Mouse (Mus musculus) limb, embryonic 10.5 days (tissue): Measurements from ENCODE around the gene Dclk2. TPM values are rescaled to one million over a fixed set of nuclear protein-coding genes. Genes with fewer than 3 reads are reported as not detected.

Source experiments
- DNase-seq: peaks from one replicate; pipeline ENCODE4 v3.0.0-alpha.2; 2017; ENCODE audit warnings: low spot score
- H3K27ac ChIP-seq: fragments of 300-500 bp; sonication (generic); 2 replicates; pipeline ENCODE4 v1.5.1; 2016; ENCODE audit warnings: mild to moderate bottlenecking
- H3K27me3 ChIP-seq: fragments of 300-500 bp; sonication (generic); 2 replicates; pipeline ENCODE4 v1.6.1; 2016; ENCODE audit warnings: low read depth, mild to moderate bottlenecking; ENCODE audit not compliant: poor library complexity, severe bottlenecking
- H3K36me3 ChIP-seq: fragments of 300-500 bp; sonication (generic); 2 replicates; pipeline ENCODE4 v1.6.1; 2016; ENCODE audit warnings: mild to moderate bottlenecking, moderate library complexity
- H3K4me1 ChIP-seq: fragments of 300-500 bp; sonication (generic); 2 replicates; pipeline ENCODE4 v1.6.1; 2016
- H3K4me3 ChIP-seq: fragments of 300-500 bp; sonication (generic); 2 replicates; pipeline ENCODE4 v1.5.1; 2016; ENCODE audit warnings: mild to moderate bottlenecking, moderate library complexity
- H3K9me3 ChIP-seq: fragments of 300-500 bp; sonication (generic); replicated peaks from 2 replicates; pipeline ENCODE4 v1.6.1; 2016; ENCODE audit warnings: mild to moderate bottlenecking
- WGBS: fragments of 180-500 bp; shearing (Covaris S2); methylation state at CpG from one replicate; pipeline ENCODE4 v1.1.7; 2016; 5-methylcytosine and 5-hydroxymethylcytosine counted together
- polyA plus RNA-seq: library from polyadenylated mRNA; unstranded; fragments of >200 nt; fragmentation: Nextera tagmentation; extraction: Ambion mirVana; gene quantifications from 2 replicates; pipeline ENCODE4 v1.2.1, GENCODE M21; 2016

The Dclk2 gene
- polyA plus RNA-seq, 1 experiment from 2014 or later, result 4.5 TPM

DNA sequence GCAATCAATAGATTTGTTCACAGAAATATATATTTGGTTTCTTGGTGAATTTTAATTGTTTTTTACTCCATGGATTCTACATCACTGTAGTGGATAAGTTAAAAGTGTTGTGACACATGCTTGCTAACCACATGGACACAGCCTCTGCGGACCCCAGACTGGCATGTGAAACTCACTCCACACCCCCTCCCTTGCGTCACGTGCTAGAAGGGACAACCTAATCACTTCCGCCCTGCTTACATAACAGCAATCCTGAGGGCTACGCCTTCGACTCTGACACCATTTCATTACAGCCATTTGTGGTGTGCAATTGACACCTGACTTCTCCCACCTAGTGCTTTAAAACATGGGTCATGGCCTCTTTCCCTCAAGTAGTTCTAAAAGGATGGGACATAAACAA is 36.7 kb downstream of the Dclk2 start:
- no peak overlapping the region for H3K27ac ChIP-seq
- WGBS, result 72% methylated on average over 6 of the region's 6 CpGs
- no peaks in the 10 kb centered on the region for H3K27me3 ChIP-seq
- no peak for DNase-seq
- H3K4me1 ChIP-seq, result no peaks in the 10 kb centered on the region
- H3K9me3 ChIP-seq, result no peaks in the 10 kb centered on the region
- H3K4me3 ChIP-seq, result no peak overlapping the region
- H3K36me3 ChIP-seq, result no peaks in the 10 kb centered on the region

DNA sequence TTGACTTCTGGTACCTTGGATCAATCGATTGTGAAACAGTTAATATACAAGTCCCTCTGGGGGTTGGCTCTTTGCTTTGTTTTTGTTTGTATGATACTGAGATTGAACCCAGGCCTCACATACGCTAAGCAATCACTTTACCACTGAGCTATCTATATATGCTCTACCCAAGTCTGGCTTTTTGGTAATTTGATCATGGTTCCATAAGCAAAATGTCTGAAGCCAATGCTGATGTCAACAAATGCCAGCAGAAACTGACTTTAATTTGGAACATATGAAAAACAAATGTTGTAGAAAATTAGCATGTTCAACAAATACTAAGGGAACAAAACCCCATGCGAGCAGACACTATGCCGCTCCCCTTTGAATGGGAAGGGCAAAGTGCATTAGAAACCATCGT is 44.7 kb downstream of the Dclk2 start:
- H3K4me3 ChIP-seq, result no peak overlapping the region
- no peaks in the 10 kb centered on the region for H3K27me3 ChIP-seq
- DNase-seq, result no peak
- no peaks in the 10 kb centered on the region for H3K36me3 ChIP-seq
- H3K4me1 ChIP-seq, result no peaks in the 10 kb centered on the region
- no peaks in the 10 kb centered on the region for H3K9me3 ChIP-seq
- 88% methylated on average over 5 of the region's 5 CpGs for WGBS
- H3K27ac ChIP-seq, result no peak overlapping the region

DNA sequence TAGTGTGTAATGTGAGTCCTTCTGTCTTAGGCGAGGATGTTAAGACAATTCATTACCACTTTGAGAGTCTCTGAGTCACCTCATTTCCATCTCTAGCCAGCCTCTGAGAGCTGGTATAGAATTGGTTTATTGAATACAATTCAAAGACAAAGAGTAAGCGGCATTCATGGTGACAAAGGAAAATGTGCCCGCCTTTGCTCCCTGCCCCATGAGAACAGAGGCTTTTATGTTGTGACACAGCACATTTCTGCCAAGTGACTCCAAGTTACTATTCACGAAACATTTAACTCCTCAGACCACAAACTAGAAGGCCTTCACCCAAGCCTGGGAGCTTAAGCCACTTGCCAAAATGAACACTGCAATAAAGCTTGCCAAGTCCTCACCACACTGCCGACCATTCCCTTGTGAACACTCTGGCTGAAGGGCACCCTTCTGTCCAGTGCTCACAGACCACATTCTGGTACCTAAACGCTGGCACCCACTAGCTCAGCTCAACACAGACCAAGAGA is 47.5 kb downstream of the Dclk2 start:
- no peaks in the 10 kb centered on the region for H3K9me3 ChIP-seq
- H3K27ac ChIP-seq, result no peak overlapping the region
- DNase-seq, result no peak
- H3K27me3 ChIP-seq, result no peaks in the 10 kb centered on the region
- peaks cover 6% of the 10 kb centered on the region for H3K4me1 ChIP-seq
- 87% methylated on average over 6 of the region's 6 CpGs for WGBS
- H3K36me3 ChIP-seq, result no peaks in the 10 kb centered on the region
- H3K4me3 ChIP-seq, result no peak overlapping the region

DNA sequence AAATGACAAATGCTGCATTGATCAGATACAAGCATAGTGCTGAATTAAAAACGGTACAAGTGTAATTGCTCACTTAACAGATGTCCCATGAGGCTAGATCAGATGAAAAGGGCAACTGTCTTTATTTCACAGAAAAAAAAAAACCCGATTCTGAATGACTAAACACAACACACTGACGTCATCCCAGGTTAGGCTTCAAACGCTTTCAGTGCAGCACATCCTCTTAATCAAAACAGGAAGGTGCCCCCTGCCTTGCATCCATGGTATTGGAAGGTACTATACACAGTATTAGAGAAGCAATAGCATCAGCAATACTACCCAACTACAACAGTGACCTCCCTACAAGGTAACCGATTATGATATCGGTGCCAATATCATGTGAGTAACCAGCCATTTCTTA is 49.7 kb downstream of the Dclk2 start:
- WGBS, result 91% methylated on average over 6 of the region's 6 CpGs
- DNase-seq, result no peak
- Histone ChIP-seq H3K4me3 (no peak overlapping the region), H3K27ac (no peak overlapping the region), H3K27me3 (no peaks in the 10 kb centered on the region), H3K4me1 (peaks cover 6% of the 10 kb centered on the region), H3K36me3 (no peaks in the 10 kb centered on the region), H3K9me3 (no peaks in the 10 kb centered on the region)

DNA sequence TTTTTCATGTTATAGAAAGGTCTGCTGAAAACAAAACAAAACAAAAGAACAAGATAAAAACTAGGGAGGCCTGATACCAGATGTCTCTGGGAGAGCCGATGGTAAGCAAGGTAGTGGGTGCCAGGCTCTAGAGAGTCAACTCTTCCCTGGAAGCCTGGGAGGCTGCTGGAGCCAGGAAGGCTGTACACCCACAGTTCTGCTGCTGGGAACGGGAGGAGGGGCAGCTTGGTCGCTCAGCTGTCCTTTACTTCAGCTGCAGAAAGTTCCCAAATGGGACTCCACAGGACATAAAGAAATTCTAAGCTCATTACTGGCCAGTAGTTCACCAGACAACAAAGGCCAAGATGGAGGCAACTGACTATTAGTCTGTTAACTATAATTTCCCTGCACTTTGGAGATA is 50.2 kb downstream of the Dclk2 start:
- DNase-seq, result no peak
- H3K36me3 ChIP-seq, result no peaks in the 10 kb centered on the region
- no peak overlapping the region for H3K27ac ChIP-seq
- 64% methylated on average over 3 of the region's 3 CpGs for WGBS
- H3K9me3 ChIP-seq, result no peaks in the 10 kb centered on the region
- H3K27me3 ChIP-seq, result no peaks in the 10 kb centered on the region
- H3K4me1 ChIP-seq, result peaks cover 6% of the 10 kb centered on the region
- no peak overlapping the region for H3K4me3 ChIP-seq

DNA sequence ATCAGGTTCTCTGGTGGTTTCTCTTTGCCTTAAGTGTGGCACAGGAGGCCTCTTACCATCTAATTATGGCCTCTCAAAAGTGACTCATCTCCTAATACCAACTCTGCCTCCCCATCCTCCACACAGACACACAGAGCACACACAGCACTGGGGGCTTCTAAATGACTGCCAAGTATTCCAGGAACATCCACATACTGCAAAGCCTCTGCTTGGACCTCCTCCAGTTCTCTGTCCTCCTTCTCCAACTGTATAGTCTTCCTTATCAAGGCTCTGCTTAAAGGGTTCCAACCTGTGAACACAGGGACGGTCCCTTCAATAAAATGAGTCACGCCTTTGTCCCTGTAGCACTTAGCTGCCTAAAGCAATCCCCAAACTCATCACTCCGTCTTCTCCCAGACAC is 51.9 kb downstream of the Dclk2 start:
- Histone ChIP-seq H3K9me3 (no peaks in the 10 kb centered on the region), H3K4me1 (peaks cover 6% of the 10 kb centered on the region), H3K4me3 (no peak overlapping the region), H3K36me3 (no peaks in the 10 kb centered on the region), H3K27me3 (no peaks in the 10 kb centered on the region), H3K27ac (no peak overlapping the region)
- WGBS, result 87% methylated on average over 3 of the region's 3 CpGs
- DNase-seq, result no peak

DNA sequence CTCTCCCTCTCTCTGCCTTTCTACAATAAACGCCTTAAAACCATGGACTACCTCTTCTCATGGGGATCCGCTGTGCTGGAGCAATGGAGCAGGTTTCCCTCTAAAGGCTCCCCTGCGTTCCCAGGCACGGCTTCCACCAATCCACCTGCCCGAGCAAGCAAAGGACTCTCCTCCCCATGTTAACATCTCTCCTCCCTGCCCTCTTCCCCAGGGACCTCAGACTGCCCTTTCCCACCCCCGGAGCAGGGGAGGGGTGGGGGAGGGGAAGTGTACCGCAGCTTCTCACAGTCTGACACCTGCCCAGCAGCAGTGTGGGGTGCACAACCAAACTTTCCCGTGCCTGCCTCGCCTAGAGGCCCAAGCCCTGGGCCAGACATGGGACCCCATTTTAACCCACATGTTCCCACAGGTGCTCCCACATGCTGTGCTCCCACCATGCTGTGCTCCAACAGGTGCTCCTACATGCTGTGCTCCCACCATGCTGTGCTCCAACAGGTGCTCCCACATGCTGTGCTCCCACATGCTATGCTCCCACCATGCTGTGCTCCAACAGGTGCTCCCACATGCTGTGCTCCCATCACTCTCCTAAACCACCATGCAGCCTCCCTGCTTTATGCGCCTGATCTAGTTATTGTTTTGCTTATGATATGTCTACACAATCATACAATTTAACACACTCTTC is 57.2 kb downstream of the Dclk2 start:
- H3K36me3 ChIP-seq, result no peaks in the 10 kb centered on the region
- peak; percentile 42 for DNase-seq
- 28% methylated on average over 10 of the region's 10 CpGs for WGBS
- H3K9me3 ChIP-seq, result no peaks in the 10 kb centered on the region
- peaks cover 41% of the 10 kb centered on the region for H3K4me1 ChIP-seq
- H3K27ac ChIP-seq, result peak overlapping the region; percentile 42
- H3K27me3 ChIP-seq, result no peaks in the 10 kb centered on the region
- peak overlapping the region; percentile 36 for H3K4me3 ChIP-seq

DNA sequence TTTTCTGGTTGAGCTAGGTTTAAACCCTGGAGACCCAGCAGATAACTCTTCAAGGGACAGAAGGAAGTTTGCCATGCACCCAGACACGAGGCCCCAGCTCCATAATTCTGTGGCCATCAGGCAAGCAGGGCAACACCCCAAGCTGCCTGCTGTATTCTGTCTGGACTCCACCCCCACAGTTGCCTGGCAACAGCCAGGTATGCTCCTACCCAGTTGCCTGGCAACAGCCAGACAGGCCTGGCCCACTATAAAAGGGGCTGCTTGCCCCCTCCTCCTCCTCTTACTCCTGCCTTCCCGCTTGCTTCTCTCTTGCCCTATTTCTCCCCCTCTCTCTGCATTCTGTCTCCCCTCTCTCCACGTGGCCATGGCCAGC is 57.7 kb downstream of the Dclk2 start:
- Histone ChIP-seq H3K9me3 (no peaks in the 10 kb centered on the region), H3K27me3 (no peaks in the 10 kb centered on the region), H3K36me3 (no peaks in the 10 kb centered on the region), H3K4me3 (peak overlapping the region; percentile 36), H3K27ac (peak overlapping the region; percentile 42), H3K4me1 (peaks cover 41% of the 10 kb centered on the region)
- peak; percentile 66 for DNase-seq
- WGBS, result 7% methylated on average over 3 of the region's 3 CpGs

DNA sequence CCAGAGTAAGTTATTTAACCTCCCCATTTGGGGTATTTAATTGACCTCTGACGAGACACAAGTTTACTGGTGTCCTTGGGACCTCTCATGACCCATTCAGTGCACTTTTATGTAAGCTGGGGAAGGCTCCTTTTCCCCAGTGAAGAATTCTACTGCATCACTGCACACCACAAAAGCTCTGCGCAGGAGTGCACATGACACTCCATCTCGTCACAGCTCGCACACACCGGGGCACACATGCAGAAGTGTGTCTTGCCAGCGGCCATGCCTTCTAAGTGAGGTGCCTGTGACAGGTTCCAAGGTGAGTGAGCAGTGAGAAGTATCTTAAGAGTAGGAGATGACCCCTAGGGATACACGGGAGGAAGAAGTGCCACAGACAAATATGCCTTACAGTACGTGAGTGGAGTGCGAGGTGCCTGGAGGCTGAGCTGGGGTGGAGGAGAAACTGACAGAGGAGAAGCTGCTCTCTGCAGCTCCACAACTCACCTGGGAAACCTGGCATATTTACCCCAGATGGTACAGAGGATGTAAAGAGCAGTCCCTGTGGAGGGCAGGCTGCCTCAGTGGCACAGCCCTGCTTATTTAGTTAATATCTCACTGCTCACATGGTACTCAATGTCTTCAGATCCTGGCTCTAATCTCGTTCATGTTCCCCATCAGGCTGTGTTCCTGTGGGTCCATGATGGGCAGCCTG is 58.3 kb downstream of the Dclk2 start:
- H3K27ac ChIP-seq, result peak overlapping the region; percentile 42; the same call in 1 of the 2 replicates
- H3K4me3 ChIP-seq, result 0 out of 2 replicates have a peak overlapping the region, but pooled peaks have one; percentile 36
- H3K36me3 ChIP-seq, result no peaks in the 10 kb centered on the region
- DNase-seq, result no peak
- H3K9me3 ChIP-seq, result no peaks in the 10 kb centered on the region
- 69% methylated on average over 10 of the region's 10 CpGs for WGBS
- peaks cover 41% of the 10 kb centered on the region for H3K4me1 ChIP-seq
- no peaks in the 10 kb centered on the region for H3K27me3 ChIP-seq

DNA sequence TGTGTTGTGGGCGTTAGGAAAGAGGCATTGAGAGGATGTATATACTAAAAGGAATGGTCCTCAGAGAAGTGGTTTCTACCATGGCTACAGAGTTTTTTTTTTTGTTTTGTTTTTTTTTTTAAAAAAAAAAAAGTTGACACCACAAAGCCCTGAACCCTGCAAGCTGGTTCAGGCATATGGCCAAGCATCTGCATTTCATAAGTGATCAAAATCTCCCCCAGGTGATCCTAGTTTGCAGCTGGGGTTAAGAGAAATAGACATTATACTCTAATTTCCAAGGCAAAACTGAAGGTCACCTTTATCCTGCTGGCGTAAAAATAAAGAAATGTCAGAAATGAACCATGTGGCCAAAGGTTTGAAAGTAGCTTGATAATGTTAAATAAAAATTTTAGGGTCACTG is 60.9 kb downstream of the Dclk2 start:
- WGBS, result 85% methylated on average over 2 of the region's 2 CpGs
- no peak overlapping the region for H3K27ac ChIP-seq
- H3K36me3 ChIP-seq, result no peaks in the 10 kb centered on the region
- DNase-seq, result no peak
- H3K4me3 ChIP-seq, result no peak overlapping the region
- H3K4me1 ChIP-seq, result peaks cover 41% of the 10 kb centered on the region
- no peaks in the 10 kb centered on the region for H3K27me3 ChIP-seq
- H3K9me3 ChIP-seq, result no peaks in the 10 kb centered on the region

DNA sequence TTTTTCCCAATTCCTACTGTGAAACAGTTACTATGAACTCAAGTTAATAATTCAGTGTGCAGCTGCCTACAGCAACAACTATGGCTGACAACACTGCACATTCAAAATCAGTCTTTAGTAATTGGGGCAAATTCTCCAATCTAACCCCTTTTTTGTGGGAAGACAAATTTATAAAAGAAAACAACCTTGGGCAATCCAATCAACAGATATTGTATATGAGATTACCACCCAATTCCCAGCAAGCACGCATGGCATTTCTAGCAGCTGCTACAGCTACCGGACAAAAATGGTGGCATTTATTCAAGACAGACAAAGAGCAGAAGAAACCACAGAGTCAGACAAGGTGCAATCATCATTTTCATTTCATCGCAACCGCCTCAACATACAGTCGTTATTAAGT is 62.0 kb downstream of the Dclk2 start:
- Histone ChIP-seq H3K4me1 (peaks cover 41% of the 10 kb centered on the region), H3K27me3 (no peaks in the 10 kb centered on the region)
- WGBS, result 97% methylated on average over 5 of the region's 5 CpGs

DNA sequence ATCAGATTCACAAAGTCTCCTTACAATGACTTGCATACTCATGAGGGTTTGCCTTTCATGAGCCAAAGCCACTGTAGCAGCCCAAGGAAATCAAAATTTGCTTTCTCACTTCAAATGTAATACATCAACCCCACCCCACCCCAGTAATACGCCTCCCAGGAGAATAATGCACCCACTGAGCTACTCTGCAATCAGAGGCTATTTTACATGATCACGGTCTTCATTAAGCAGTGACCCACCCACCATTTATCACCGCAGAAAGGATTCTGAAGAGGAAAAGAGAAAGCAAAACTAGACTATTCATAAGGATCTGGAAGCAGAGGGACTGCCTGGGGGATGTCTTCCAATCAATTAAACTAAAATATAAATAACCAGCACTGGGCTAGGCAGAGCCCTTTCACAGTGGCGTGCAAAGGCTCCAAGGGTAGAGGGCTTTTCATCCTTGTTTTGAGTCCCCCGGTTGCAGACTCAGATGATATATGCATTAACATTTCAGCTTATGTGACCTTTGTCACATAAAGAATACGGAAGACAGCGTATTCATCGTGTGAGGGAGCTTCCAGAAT is 62.7 kb downstream of the Dclk2 start:
- no peak overlapping the region for H3K27ac ChIP-seq
- no peaks in the 10 kb centered on the region for H3K9me3 ChIP-seq
- H3K4me3 ChIP-seq, result no peak overlapping the region
- peaks cover 35% of the 10 kb centered on the region for H3K4me1 ChIP-seq
- no peaks in the 10 kb centered on the region for H3K27me3 ChIP-seq
- H3K36me3 ChIP-seq, result no peaks in the 10 kb centered on the region
- DNase-seq, result no peak
- WGBS, result 87% methylated on average over 8 of the region's 8 CpGs

More for the DNA sequence above, 62.0 kb downstream of the Dclk2 start:
- Histone ChIP-seq H3K4me3 (no peak overlapping the region), H3K36me3 (no peaks in the 10 kb centered on the region), H3K27ac (no peak overlapping the region), H3K9me3 (no peaks in the 10 kb centered on the region)
- DNase-seq, result no peak

DNA sequence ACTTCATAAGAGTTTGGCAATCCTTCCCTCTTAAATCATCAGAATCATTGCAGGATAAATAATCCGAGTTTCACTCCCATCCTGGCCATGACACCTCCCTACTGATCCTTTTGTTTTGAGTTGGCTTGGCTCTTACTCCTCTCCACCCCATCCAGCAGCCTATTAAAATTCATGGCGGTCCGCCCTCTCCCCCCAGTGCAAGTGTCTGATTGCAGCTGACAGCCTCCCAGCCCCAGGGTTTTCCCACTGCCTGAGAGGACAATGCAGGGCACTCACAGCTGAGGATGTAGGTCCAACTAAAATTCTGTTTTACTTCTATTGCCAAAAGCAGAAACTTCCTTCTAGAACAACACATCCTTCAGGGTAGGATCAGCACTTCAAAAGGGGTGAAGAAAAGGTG is 67.8 kb downstream of the Dclk2 start:
- H3K27me3 ChIP-seq, result no peaks in the 10 kb centered on the region
- WGBS, result 51% methylated on average over 3 of the region's 3 CpGs
- peak overlapping the region; percentile 11; the same call in 1 of the 2 replicates for H3K27ac ChIP-seq
- H3K9me3 ChIP-seq, result no peaks in the 10 kb centered on the region
- H3K36me3 ChIP-seq, result no peaks in the 10 kb centered on the region
- DNase-seq, result no peak
- peaks cover 30% of the 10 kb centered on the region for H3K4me1 ChIP-seq
- H3K4me3 ChIP-seq, result no peak overlapping the region
